Mouse (Mus musculus) retina, postnatal 1 day (tissue): Measurements from ENCODE around the gene Vav2.

ENCODE experiments used
- DNase-seq: peaks from one replicate; pipeline ENCODE4 v3.0.0-alpha.2; 2012

Vav2 gene

DNA sequence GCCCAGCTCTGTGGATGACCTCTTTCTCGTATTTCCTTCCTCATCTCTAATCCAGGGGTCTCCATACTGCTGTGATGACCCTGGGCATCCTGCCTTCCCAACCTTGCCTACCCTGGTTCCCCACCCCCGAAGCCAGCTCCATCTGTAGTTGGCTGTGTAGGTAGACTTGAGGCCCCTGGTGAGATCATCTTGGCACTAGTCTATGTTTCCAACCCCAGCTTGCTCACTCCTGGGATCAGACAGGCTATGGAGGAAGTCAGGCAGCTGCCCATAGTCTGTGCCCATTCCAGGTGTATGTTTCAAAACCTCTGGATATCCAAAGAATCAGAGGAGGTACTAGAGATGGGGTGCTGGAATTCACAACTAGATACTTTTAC, 179.4 kb downstream of the Vav2 start:
- no peak for DNase-seq

- peak; percentile 92 for DNase-seq
These were observed 179.9 kb downstream of the Vav2 start for GRCm38 (mm10) chr2:27246712-27247486.

GRCm38 (mm10) chr2:27245947-27246346, 180.9 kb downstream of the Vav2 start:
- no peak for DNase-seq

GRCm38 (mm10) chr2:27237342-27237741, 189.5 kb downstream of the Vav2 start:
- peak; percentile 76 for DNase-seq

- DNase-seq, result peak; percentile 68
These were observed 191.1 kb downstream of the Vav2 start for GRCm38 (mm10) chr2:27235729-27236128.

- no peak for DNase-seq
These were observed 194.5 kb downstream of the Vav2 start for GRCm38 (mm10) chr2:27232376-27232775.

- DNase-seq, result no peak
These were observed 197.2 kb downstream of the Vav2 start for GRCm38 (mm10) chr2:27229481-27230105.

DNA sequence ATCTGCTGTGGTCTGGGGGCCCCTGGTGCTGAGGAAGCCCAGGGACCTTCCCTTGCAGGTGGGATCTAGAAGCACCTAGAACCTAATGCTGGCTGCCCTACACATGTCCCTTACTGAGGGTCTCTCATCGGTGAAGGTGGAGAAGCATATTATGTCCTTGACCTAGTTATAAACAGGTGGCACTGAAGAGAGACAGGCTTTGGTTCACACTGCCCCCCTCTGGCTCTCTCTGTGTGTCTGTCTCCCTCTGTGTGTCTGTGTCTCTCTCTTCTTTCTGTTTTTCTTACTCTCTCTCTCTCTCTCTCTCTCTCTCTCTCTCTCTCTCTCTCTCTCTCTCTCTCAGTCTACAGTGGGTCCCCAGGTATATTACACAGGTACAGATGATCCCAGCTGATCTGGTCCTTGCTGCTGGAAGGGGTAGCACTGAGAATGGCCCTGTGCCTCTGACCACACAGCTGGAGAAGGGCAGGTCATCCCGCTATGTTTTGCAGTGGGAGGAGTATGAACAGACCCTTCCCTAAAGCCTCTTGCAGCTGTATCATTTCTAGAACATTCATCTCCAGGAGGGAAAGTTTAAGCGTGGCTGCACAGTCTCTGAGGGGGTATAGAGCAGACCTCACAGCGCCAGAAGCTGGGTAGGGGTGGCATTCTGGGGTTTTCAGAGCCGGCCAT, 197.9 kb downstream of the Vav2 start:
- no peak for DNase-seq

- no peak for DNase-seq
These were observed 200.3 kb downstream of the Vav2 start for GRCm38 (mm10) chr2:27226572-27226971.

- no peak for DNase-seq
These were observed 203.8 kb downstream of the Vav2 start for GRCm38 (mm10) chr2:27223012-27223421.

- DNase-seq, result no peak
These were observed 208.3 kb downstream of the Vav2 start for GRCm38 (mm10) chr2:27218569-27218968.

GRCm38 (mm10) chr2:27218121-27218544, 208.7 kb downstream of the Vav2 start:
- no peak for DNase-seq

DNA sequence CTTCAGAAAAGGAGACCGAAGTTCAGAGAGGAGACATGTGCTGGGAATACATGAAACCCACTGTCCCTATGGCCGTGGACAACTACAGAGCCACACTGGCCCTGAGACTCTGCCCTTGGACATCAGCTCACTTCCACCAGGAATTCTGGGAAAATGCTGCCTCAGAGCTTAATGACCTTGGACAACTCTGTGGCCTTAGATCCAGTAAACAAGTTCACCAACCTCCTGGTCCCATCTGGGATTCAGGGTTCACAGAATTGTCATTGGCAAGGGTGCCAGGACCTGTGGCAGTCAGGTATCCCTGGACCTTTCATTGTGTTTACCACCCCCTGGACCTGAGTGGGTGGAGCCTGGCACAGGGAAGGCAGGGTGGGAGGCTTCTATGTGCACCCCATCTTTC, 211.3 kb downstream of the Vav2 start:
- DNase-seq, result no peak
